Mouse (Mus musculus) gastrocnemius, adult 8-10 months (tissue): ENCODE data around the gene Rpl6. TPM values are rescaled to one million over a fixed set of nuclear protein-coding genes. Genes with fewer than 3 reads are reported as not detected.

Source experiments
- total RNA-seq, 4 experiments: library from RNA; stranded (reverse); gene quantifications; 2 replicates each; pipeline ENCODE4 v1.2.4; 2022

The Rpl6 gene
- total RNA-seq, 4 experiments from 2014 or later = 405 to 594 (median 505) TPM

Other genes starting within 250 kb of the Rpl6 start
- gene Rph3a, start 194.4 kb upstream of the Rpl6 start, total RNA-seq = under 1 TPM in 1 of 4 experiments, not detected in 3; 0.05 TPM
- 10 to 100 TPM; 60.1 to 89.9 (median 74.9) TPM for gene Ptpn11, start 13.1 kb upstream of the Rpl6 start, total RNA-seq
- gene Hectd4, start 15.7 kb downstream of the Rpl6 start, total RNA-seq = 10 to 100 TPM; 12.3 to 16.7 (median 13.9) TPM
- 10 to 100 TPM; 37.4 to 45.4 (median 40.5) TPM for gene Trafd1, start 181.2 kb downstream of the Rpl6 start, total RNA-seq
- gene Naa25, start 193.5 kb downstream of the Rpl6 start, total RNA-seq = 10 to 100 TPM; 28.5 to 32.6 (median 30.3) TPM
- 1 to 10 TPM; 6.3 to 9.3 (median 8.5) TPM for gene Tmem116, start 247.4 kb downstream of the Rpl6 start, total RNA-seq
- 10 to 100 TPM; 30.5 to 34.9 (median 31.1) TPM for gene Erp29, start 248.0 kb downstream of the Rpl6 start, total RNA-seq